Mouse (Mus musculus) cortical plate, adult 2 months (tissue): ENCODE measurements around the gene Ripk1.

ENCODE experiments used
- CTCF ChIP-seq: fragments of 200-500 bp; IDR thresholded peaks from 2 replicates; pipeline ENCODE4 v1.5.1; 2011; ENCODE audit warnings: mild to moderate bottlenecking, control low read depth, low read length; ENCODE audit not compliant: insufficient read depth; ENCODE audit errors: extremely low read depth
- POLR2A ChIP-seq: fragments of 200-500 bp; IDR thresholded peaks from 2 replicates; pipeline ENCODE4 v1.6.1; 2011; ENCODE audit warnings: mild to moderate bottlenecking, low read length, control low read depth; ENCODE audit not compliant: insufficient read depth; ENCODE audit errors: extremely low read depth

GRCm38 (mm10) chr13:34081926-34082325 is 79.8 kb downstream of the Ripk1 start:
- TF ChIP-seq CTCF (no peak), POLR2A (no peak)
